Mouse (Mus musculus): ENCODE results near the gene Btf3.

DNA sequence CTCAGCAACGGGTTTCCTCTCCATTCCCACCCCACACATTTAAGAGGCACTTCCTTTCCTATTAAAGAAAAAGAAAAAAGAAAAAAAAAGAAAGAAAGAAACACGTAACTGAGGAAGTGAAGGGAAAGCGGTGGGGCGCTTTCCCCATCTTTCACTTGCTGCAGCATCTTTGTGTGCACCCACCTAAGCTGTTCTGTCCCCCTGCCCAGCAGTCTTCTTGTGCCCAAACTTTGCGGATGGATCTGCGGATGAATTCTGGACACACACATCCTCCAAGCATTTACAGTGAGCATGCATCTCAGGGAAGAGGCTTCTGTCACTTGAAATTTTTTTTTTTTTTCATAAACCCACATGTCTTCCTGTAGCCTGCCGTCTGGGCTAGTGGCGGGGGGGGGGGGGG is 42.5 kb upstream of the Btf3 start:
- TF ChIP-seq POLR2A (IDR thresholded peaks at IDR 0.05; ENCODE audit: borderline replicate concordance, extremely low read depth, low read depth, low read length) (no peak), CTCF (IDR thresholded peaks at IDR 0.05; ENCODE audit: insufficient read depth, low read length) (no peak)
